Mouse (Mus musculus) layer of hippocampus, postnatal 36 days (tissue): Measurements from ENCODE around the gene Plcb1. TPM values are rescaled to one million over a fixed set of nuclear protein-coding genes. Genes with fewer than 3 reads are reported as not detected.
A peak's percentile ranks its signal among the peaks of the same experiment; 100 is the strongest.

Source experiments
- DNase-seq, 2 experiments: peaks; one replicate each; pipeline ENCODE4 v3.0.0; 2022
- total RNA-seq, 2 experiments: library from RNA; stranded (reverse); gene quantifications; 2 replicates each; pipeline ENCODE4 v1.2.3; 2021

Plcb1 gene
- total RNA-seq, 2 experiments from 2014 or later, result 152 TPM

DNA sequence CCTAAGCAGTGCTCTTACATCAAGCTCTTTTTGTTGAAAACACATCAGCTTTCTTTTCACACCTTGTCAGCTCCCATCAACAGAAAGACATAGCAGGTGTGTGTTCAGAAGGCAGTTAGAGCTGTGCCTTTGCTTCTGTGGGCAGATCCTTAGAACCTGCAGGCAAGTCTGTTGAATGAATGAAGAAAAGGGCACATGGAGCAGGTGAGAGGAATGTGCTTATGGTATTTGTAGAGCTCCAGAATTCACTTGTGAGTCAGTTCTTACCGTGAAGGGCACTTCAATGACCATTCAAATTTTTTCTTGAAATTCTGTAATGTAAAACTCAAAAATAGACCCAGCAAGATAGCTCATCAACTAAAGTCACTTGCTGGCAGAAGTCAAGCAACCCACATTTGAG lies 423.0 kb downstream of the Plcb1 start:
- no peak for DNase-seq

DNA sequence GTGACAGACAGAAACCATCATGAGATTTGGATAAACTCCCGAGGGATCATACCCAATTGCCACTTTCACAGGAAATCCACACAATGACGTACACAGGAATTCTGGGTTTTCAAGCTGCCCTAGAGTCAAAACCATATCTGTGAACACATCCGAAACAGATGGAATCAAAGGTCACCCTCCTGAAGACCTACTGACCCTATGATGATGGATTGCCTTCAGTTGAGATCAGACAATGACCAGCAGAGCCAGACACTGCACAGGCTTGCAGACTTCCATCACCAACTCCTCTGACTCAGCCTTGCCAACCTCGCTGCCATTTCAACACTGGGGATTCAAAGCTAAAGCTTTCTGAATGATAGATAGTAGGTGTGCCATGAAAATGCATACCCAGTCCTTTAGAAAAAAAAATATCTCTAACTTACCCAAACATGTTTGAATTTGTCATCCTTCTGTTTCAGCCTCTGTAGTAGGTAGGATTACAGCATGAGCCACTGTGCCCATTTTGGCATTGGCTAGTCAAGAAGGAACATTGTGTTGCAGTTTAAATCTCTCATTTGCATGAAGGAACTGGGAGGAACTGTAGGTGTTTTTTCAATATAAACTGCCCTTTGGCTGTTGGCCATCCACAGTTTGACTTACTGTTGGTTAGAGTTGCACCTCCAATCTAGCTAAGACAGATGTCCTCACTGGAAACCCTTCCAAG lies 429.0 kb downstream of the Plcb1 start:
- no peak for DNase-seq

DNA sequence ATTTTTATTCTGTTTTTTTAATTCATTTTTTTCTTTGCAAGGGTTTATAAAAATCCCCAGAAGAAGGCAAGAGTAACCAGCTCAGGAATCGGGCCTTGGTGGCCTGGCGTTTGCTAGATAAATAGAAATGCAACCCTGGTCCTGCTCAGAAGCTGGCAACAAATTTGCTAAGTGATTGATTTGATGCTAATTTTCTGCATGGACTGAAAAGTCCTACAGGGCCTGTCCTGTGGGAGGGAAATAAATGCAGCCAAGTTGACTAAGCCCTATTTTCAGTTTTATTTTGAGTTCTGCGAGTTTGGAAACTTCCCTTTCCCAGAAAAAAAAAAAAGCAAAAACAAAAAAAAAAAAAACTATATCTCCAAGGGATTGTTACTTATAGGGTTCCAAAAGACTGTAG lies 433.5 kb downstream of the Plcb1 start:
- DNase-seq, result peak in 1 of 2 experiments; percentile 6

- DNase-seq, result no peak
These were observed 439.7 kb downstream of the Plcb1 start for GRCm38 (mm10) chr2:135225604-135226025.

DNA sequence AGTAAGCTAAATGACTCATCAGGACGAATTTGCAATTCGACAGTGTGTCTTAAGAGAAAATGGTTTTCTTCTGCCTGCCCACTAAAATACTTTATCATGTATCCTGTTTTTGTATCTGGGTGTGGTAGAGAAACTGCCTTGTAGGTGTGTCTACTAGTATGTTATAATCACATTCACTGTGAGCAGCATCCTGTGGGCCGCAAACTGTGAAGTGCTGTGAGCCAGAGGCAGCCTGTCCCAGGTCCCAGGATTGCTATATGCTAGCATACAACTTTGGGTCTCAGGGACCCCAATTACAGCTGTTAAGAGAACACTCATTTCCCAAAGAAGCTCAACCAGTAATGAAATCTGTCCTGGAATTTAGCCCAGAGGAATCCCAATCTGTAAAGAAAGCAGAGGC lies 444.4 kb downstream of the Plcb1 start:
- DNase-seq, result no peak

DNA sequence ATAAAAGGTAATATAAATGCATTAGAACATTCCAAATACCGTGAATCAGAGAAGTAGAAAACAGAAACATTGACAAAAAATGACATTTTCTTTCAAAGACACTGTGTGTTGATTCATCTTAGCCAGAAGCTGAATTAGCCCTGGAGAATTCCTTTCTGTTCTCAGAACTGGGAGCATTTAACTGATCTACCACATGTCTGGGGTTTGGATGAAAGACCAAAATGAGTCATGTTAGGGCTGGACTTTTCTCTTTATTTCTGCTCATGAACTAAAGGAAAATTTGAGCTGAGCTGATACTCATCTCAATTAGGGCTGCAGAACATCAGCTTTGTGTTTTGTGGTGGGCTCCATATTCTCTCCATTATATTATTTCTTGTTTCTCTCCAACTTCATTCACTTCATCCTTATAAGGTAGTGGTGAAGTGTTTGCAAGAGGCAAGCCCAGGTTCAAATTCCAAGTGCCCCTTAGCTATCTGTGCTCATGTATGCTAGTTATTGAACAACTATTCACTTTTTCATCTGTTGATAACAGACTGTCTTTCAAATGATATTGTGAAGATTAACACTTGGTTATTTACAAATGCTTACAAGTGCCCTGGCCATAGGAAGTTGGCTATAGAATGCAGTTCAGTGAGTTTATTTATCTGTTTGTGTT lies 456.9 kb downstream of the Plcb1 start:
- no peak for DNase-seq

GRCm38 (mm10) chr2:135243764-135244163 lies 457.9 kb downstream of the Plcb1 start:
- no peak for DNase-seq

DNA sequence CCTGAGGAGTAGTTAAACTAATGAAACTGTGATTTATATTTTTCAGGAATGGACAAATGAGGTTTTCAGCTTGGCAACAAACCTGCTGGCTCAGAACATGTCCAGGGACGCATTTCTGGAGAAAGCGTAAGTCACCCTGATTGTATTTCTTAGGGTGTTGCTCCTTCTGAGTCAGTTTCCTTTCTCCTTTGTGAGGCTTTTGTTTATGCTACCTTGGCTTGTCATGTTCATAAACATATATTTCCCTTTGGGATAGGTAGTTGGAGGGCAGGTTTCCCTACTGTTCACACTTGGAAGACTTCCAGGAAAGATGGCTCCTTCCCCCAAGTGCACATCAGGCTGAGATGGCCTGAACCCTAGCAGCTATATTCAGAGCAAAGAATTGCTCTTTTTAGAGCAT lies 464.1 kb downstream of the Plcb1 start:
- DNase-seq, result no peak

DNA sequence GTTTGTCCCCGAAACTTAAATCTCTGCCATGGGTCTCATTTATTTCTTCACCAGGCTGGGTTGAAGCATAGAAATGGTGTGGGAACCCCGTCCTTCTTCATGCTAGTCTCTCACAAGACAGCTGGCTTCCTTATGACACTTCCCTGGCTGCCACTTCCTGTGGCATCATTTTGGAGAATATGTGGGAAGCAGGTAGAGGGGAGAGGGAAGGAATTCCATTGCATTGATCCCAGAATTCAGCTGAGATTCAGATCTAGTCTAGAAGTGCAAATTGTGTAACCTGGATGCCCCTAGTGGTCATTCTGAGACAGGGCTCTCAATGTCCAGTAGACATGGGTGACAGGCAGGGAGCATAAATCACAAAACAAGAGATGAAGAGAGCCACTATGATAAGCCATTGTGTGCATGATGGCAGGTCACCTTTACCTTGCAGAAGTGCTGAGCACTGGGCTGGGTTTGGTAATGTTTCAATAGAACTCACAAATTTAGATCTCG lies 466.0 kb downstream of the Plcb1 start:
- DNase-seq, result no peak

- no peak for DNase-seq
These were observed 473.3 kb downstream of the Plcb1 start for GRCm38 (mm10) chr2:135259136-135259535.

GRCm38 (mm10) chr2:135263943-135264342 lies 478.1 kb downstream of the Plcb1 start:
- DNase-seq, result no peak

DNA sequence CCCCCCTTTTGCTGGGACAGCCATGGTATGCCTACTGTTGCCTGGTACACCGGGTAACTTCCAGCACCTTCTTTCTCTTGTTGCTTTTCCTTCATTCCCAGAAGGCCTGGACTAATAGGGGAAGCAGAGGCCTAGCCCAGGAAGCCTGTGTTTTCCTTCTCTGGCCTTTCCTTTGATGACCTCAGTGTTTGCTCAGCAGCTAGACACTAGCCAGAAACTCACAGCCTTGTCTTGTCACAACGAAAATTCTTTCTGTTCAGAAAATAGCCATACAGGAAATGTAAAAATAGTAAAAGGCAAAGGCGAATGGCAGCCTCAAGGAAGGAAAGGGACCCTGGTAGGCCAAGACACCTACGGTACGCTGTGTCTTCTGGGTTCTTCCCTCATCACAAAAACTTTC lies 489.1 kb downstream of the Plcb1 start:
- DNase-seq, result no peak

GRCm38 (mm10) chr2:135278506-135278905 lies 492.6 kb downstream of the Plcb1 start:
- peak; percentile 23 to 37 for DNase-seq

GRCm38 (mm10) chr2:135279026-135279425 lies 493.2 kb downstream of the Plcb1 start:
- DNase-seq, result no peak

DNA sequence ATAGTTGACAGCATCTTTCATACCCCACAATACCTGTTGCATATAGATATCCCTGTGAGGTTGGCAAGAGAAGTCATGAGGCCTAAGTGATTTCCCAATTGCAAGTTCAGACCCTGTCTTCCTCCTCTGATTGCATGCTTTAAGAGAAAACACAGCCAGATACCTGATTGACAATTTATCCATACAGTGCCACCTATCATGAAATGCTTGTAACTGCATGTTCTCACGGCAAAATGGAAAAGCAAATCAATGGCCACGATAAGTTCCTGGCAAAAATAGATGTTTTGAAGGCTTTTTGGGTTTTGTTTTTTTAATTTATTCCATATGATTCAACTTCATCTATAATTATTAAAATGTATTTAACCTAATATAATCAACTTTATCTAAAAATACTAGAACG lies 497.9 kb downstream of the Plcb1 start:
- DNase-seq, result no peak

- DNase-seq, result no peak
These were observed 510.4 kb downstream of the Plcb1 start for GRCm38 (mm10) chr2:135296184-135296769.

GRCm38 (mm10) chr2:135300480-135300879 lies 514.6 kb downstream of the Plcb1 start:
- no peak for DNase-seq

GRCm38 (mm10) chr2:135302483-135302882 lies 516.6 kb downstream of the Plcb1 start:
- no peak for DNase-seq

DNA sequence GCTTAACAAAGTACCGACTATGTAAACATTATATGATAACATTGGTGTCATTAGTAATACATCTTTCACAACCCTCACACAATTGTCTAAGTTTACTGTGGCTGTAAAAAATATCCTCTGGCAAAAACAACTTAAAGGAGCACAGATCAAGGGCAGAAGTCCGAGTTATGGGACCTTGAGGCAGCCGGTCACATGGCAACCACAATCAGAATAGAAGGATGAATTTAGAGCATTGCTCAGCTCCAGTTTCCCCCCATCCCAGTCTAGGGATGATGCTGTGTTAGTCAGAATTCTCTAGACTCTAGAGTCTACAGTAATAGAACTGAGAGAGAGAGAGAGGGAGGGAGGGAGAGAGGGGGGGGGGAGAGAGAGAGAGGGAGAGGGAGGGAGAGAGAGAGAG lies 519.3 kb downstream of the Plcb1 start:
- no peak for DNase-seq

- no peak for DNase-seq
These were observed 520.0 kb downstream of the Plcb1 start for GRCm38 (mm10) chr2:135305736-135306471.

DNA sequence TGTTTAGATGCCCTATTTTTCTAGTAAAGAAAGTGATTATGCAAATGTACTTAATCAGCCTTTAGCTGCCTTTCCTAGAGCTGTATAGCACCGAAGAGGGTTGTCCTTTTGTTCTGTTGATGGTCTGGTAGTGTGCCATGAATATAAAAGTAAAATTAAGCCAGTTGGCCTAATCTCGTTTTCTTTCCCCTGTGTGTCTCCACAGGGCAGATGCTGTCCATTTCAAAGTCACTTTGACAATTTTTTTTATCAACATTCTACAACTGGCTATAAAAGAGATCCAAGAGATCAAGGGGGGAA lies 520.6 kb downstream of the Plcb1 start:
- no peak for DNase-seq

GRCm38 (mm10) chr2:135307787-135308186 lies 521.9 kb downstream of the Plcb1 start:
- DNase-seq, result no peak

DNA sequence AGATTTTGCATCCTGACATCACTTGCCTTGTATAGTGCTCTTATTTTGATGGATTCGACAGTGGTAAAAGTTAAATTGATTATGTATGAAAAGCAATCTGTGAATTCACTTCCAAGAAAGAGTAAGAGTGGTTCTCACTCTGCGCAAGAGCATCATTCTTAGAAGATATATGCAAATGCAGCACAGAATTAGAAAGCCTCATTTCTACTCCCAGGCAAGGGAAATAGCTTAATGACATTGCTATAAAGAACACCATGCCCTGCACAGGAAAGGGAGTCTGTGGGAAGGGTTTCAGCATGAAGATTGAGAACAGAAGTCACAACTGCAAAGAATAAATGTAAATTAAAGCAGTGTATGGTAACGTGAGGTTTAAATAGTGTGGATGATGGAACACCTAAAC lies 530.1 kb downstream of the Plcb1 start:
- DNase-seq, result no peak
